Mouse (Mus musculus) adrenal gland (tissue): Measurements from ENCODE around the gene 1110051M20Rik.

ENCODE experiments used
- intact Hi-C: fragments of 180-260 bp; cut with DNase I; formaldehyde crosslinking; loops from one replicate; pipeline ENCODE4 v1.15.1; 2025

1110051M20Rik gene

GRCm38 (mm10) chr2:91458252-91458672, 13.8 kb upstream of the 1110051M20Rik start:
- intact Hi-C loops = no loop called here

GRCm38 (mm10) chr2:91457656-91458251, 13.2 kb upstream of the 1110051M20Rik start:
- intact Hi-C loops = no loop called here

- intact Hi-C loops = no loop called here
Observed at GRCm38 (mm10) chr2:91457259-91457655, 12.8 kb upstream of the 1110051M20Rik start, which contains the start of gene Lrp4. Gene Lrp4 (plus strand): TSS chr2:91457511.

- intact Hi-C loops = no loop called here
Observed at GRCm38 (mm10) chr2:91456491-91457100, 12.1 kb upstream of the 1110051M20Rik start.

GRCm38 (mm10) chr2:91455826-91456225, 11.3 kb upstream of the 1110051M20Rik start:
- intact Hi-C loops = no loop called here

- intact Hi-C loops = no loop called here
Observed at GRCm38 (mm10) chr2:91454434-91454833, 9.9 kb upstream of the 1110051M20Rik start.

- intact Hi-C loops = no loop called here
Observed at GRCm38 (mm10) chr2:91453231-91454075, 8.9 kb upstream of the 1110051M20Rik start.

GRCm38 (mm10) chr2:91452658-91453057, 8.2 kb upstream of the 1110051M20Rik start:
- intact Hi-C loops = no loop called here

GRCm38 (mm10) chr2:91450316-91450715, 5.8 kb upstream of the 1110051M20Rik start:
- intact Hi-C loops = no loop called here

- intact Hi-C loops = no loop called here
Observed at GRCm38 (mm10) chr2:91449662-91450061, 5.2 kb upstream of the 1110051M20Rik start.

GRCm38 (mm10) chr2:91442241-91442640, 2.3 kb downstream of the 1110051M20Rik start:
- intact Hi-C loops = no loop called here

- intact Hi-C loops = no loop called here
Observed at GRCm38 (mm10) chr2:91441715-91442114, 2.8 kb downstream of the 1110051M20Rik start.

- intact Hi-C loops = no loop called here
Observed at GRCm38 (mm10) chr2:91440686-91441085, 3.8 kb downstream of the 1110051M20Rik start.

- intact Hi-C loops = no loop called here
Observed at GRCm38 (mm10) chr2:91439876-91440275, 4.6 kb downstream of the 1110051M20Rik start.

GRCm38 (mm10) chr2:91439271-91439670, 5.2 kb downstream of the 1110051M20Rik start:
- intact Hi-C loops = no loop called here

GRCm38 (mm10) chr2:91437116-91437815, 7.2 kb downstream of the 1110051M20Rik start:
- intact Hi-C loops = no loop called here

- intact Hi-C loops = no loop called here
Observed at GRCm38 (mm10) chr2:91436713-91437112, 7.8 kb downstream of the 1110051M20Rik start.

- intact Hi-C loops = no loop called here
Observed at GRCm38 (mm10) chr2:91430600-91430919, 13.9 kb downstream of the 1110051M20Rik start.

GRCm38 (mm10) chr2:91429915-91430599, 14.4 kb downstream of the 1110051M20Rik start:
- intact Hi-C loops = no loop called here

GRCm38 (mm10) chr2:91429146-91429545, 15.4 kb downstream of the 1110051M20Rik start:
- intact Hi-C loops = no loop called here

- intact Hi-C loops = no loop called here
Observed at GRCm38 (mm10) chr2:91426321-91426720, 18.2 kb downstream of the 1110051M20Rik start.
